Mouse (Mus musculus) spleen, embryonic (tissue): ENCODE results near the gene Phf12.

ENCODE experiments used
- CTCF ChIA-PET: fragments of 350-600 bp; sonication (Branson Sonifier 250); formaldehyde crosslinking; loops from one replicate; lab custom pipeline; 2022; lab: Charles Lee

Phf12 gene

GRCm38 (mm10) chr11:77968786-77969185 lies 13.8 kb upstream of the Phf12 start:
- CTCF ChIA-PET = no interaction called here

GRCm38 (mm10) chr11:77970718-77971117 lies 11.8 kb upstream of the Phf12 start:
- CTCF ChIA-PET = no interaction called here

- CTCF ChIA-PET = no interaction called here
Observed at GRCm38 (mm10) chr11:77973520-77973919, 9.0 kb upstream of the Phf12 start.

- CTCF ChIA-PET = interaction anchor here (0.6 kb wide), 1 partner anchor 372 kb away, joined by 3 read pairs; no protein-coding TSS in a partner anchor
Observed at GRCm38 (mm10) chr11:77974325-77974724, 8.2 kb upstream of the Phf12 start.

- CTCF ChIA-PET = interaction anchor here (0.7 kb wide), 1 partner anchor 248 kb away, joined by 3 read pairs; no protein-coding TSS in a partner anchor
Observed at GRCm38 (mm10) chr11:77975873-77976272, 6.7 kb upstream of the Phf12 start.

- CTCF ChIA-PET = no interaction called here
Observed at GRCm38 (mm10) chr11:77978161-77978560, 4.4 kb upstream of the Phf12 start.

GRCm38 (mm10) chr11:77979221-77979809 lies 3.2 kb upstream of the Phf12 start:
- CTCF ChIA-PET = no interaction called here

GRCm38 (mm10) chr11:77980281-77981204 lies 2.0 kb upstream of the Phf12 start:
- CTCF ChIA-PET = interaction anchor here (0.7 to 0.8 kb wide), 2 partner anchors 47 to 86 kb away, joined by 3 to 10 read pairs; no protein-coding TSS in a partner anchor

GRCm38 (mm10) chr11:77981609-77982440 lies 729 bp upstream of the Phf12 start:
- CTCF ChIA-PET = interaction anchor here (0.5 to 0.7 kb wide), 9 partner anchors 17 to 1544 kb away, joined by 3 to 16 read pairs (median 4); no protein-coding TSS in a partner anchor

GRCm38 (mm10) chr11:77983191-77983936 lies 810 bp downstream of the Phf12 start:
- CTCF ChIA-PET = interaction anchor here (0.7 kb wide), 1 partner anchor 109 kb away, joined by 6 read pairs; no protein-coding TSS in a partner anchor

- CTCF ChIA-PET = no interaction called here
Observed at GRCm38 (mm10) chr11:77983937-77984835, 1.6 kb downstream of the Phf12 start.

GRCm38 (mm10) chr11:77984836-77985231 lies 2.3 kb downstream of the Phf12 start:
- CTCF ChIA-PET = interaction anchor here (0.6 kb wide), 1 partner anchor 77 kb away, joined by 3 read pairs; no protein-coding TSS in a partner anchor

GRCm38 (mm10) chr11:77985541-77986065 lies 3.0 kb downstream of the Phf12 start:
- CTCF ChIA-PET = interaction anchor here (0.6 kb wide), 2 partner anchors 42 to 78 kb away, joined by 3 read pairs; no protein-coding TSS in a partner anchor

- CTCF ChIA-PET = no interaction called here
Observed at GRCm38 (mm10) chr11:77989071-77989690, 6.6 kb downstream of the Phf12 start.

- CTCF ChIA-PET = interaction anchor here (0.6 kb wide), 2 partner anchors 381 to 1252 kb away, joined by 3 read pairs; no protein-coding TSS in a partner anchor
Observed at GRCm38 (mm10) chr11:77995556-77995955, 13.0 kb downstream of the Phf12 start.

- CTCF ChIA-PET = no interaction called here
Observed at GRCm38 (mm10) chr11:78006446-78006845, 23.9 kb downstream of the Phf12 start.

- CTCF ChIA-PET = interaction anchor here (0.6 to 1.2 kb wide), 2 partner anchors 17 to 198 kb away, joined by 4 read pairs; no protein-coding TSS in a partner anchor
Observed at GRCm38 (mm10) chr11:78019676-78020075, 37.1 kb downstream of the Phf12 start.

- CTCF ChIA-PET = no interaction called here
Observed at GRCm38 (mm10) chr11:78023607-78024006, 41.1 kb downstream of the Phf12 start.

- CTCF ChIA-PET = no interaction called here
Observed at GRCm38 (mm10) chr11:78029240-78029639, 46.7 kb downstream of the Phf12 start.
